Mouse (Mus musculus) left cerebral cortex, postnatal 36 days (tissue): Measurements from ENCODE around the gene Ubap2l. TPM values are rescaled to one million over a fixed set of nuclear protein-coding genes. Genes with fewer than 3 reads are reported as not detected.
A peak's percentile ranks its signal among the peaks of the same experiment; 100 is the strongest.

Source experiments
- DNase-seq, 2 experiments: peaks; one replicate each; pipeline ENCODE4 v3.0.0; 2021 to 2022; ENCODE audit warnings: low spot score in 2 of 2, mixed read lengths in 1 of 2
- intact Hi-C: fragments of 180-260 bp; cut with DNase I; formaldehyde crosslinking; loops from one replicate; pipeline ENCODE4 v1.15.1; 2025
- total RNA-seq, 2 experiments: library from RNA; stranded (reverse); gene quantifications; 2 replicates each; pipeline ENCODE4 v1.2.3; 2021

Gene Ubap2l
- total RNA-seq, 2 experiments from 2014 or later: 165 to 202 TPM

DNA sequence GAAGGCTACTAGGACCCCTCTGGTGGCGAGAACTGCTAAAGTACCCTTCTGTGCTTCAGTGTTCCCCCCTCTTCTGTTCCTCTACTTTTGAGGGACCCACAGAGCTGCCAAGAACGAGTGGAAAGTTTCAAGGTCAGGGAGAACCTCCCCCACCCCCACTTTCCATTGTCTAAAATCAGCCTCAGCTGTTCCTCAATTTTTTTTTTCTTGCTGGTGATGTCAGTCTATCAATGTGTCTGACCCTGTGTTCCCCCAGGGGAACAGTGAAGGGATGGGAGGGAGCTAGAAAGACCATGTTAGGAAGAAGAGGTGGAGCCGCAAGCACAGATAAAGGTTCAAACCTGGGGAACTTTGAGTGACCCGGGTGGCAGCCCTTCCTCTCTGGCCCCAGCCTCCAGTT is 19.9 kb upstream of the Ubap2l start, which contains the start of gene Tpm3:
Gene Tpm3 (plus strand): TSS at position 356 of the 400 bp plus-strand sequence.
- no peak for DNase-seq
- intact Hi-C loops: no loop called here

DNA sequence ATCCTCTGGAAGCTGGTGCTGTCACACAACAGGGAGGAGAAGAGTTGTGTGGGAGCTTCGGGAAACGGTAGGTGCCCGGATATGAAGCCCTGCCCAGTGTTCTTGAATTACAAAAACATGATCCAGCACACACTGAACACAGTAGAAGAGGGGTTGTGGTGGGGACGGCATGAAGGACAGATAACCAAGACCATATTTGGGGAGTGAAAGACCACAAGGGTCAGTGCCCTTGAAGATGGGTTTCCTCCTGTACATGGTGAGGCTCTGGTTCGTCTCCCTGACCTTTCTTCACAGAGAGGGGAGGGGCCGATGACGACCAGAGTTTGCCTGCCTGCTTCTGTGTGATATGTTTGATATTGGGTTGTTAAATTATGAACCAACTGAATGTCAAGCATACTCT is 17.3 kb upstream of the Ubap2l start:
- intact Hi-C loops: no loop called here
- DNase-seq: no peak

DNA sequence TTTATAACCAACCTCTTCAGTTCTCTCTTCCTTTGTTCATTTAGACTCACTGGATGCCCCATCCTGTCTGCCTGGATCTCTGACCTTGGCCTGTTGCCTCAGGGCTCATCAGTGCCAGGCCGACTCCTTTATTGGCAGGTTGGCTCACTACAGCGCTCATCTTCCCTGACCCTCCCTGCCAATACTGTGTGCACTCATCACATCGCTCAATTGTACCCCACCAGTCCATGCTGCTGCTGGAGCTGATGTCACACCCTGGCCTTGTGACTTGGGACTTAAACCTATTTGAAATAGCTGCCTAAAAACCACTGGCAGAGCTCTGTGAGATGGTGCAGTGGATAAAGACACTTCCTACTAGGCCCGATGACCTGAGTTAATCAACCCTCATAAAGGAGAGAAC is 15.4 kb upstream of the Ubap2l start:
- no peak for DNase-seq
- intact Hi-C loops: no loop called here

DNA sequence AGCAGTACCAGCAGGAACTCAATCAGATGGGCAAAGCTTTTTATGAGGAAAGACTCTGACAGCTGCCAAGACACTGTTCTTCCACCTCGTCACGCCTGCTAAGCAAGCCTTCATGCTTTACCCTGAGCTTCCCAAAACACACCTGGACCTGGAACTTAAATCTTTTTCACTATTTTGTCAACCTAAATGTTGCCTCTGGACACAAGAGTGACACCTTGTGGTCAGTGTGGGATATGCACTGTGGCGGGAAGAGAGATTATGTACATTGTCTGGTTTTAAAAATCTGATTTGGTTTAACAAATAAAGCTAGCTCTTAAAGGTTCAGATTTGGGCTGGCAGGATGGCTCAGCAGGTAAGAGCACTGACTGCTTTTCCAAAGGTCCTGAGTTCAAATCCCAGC is 13.1 kb upstream of the Ubap2l start:
- intact Hi-C loops: no loop called here
- peak; percentile 27 to 33 for DNase-seq

DNA sequence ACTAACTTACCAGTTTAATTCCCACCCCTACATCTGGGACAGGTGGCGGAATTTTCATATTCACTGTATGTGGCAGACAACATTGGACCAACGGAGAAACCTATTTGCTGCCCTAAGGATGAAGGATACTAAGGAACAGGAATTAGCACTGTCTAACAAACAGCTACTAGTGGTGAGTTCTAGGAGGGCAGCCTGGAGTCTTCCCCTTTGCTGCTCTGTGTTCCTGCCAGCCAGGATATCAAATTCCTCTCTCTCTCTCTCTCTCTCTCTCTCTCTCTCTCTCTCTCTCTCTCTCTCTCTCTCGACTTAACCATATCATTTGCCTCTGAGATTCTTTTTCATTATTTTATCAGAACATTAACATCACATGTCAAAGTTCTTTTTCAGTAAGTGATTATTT is 12.0 kb upstream of the Ubap2l start:
- DNase-seq: no peak
- intact Hi-C loops: no loop called here

DNA sequence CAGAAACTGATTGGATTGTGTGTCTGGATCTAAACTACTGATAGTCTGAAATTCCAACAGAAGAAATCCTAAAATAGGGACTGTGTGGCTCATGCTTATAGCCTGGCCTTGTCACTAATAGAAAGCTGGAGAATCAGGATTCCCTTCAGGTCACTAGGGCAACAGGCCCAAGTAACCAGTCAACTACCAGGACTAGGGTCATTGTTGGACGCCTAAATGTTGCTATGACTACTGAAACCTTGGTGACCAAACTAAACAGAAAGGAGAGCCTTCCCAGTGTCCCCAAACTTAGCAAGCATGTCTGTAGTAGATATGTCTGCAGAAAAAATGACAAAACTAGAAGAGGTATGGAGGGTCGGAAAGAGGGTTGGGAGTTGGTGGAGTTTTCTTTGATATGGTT is 10.1 kb upstream of the Ubap2l start:
- DNase-seq: no peak
- intact Hi-C loops: no loop called here

DNA sequence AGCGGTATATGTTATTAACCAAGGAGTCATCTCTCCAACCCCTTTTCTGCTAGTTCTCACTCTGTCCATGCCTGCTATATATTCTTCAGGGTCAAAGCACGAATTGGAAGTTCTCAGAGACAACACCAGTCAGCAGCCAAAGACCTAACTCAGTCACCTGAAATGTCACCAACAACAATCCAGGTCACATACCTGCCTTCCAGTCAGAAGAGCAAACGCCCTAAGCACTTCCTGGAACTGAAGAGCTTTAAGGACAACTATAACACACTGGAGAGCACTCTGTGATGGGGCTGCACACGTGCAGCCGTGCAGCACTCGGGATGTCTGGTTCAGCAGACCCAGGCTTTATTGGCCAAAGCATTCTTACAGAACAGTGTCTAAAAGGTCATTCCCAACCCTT is 9.1 kb upstream of the Ubap2l start:
- intact Hi-C loops: no loop called here
- no peak for DNase-seq

DNA sequence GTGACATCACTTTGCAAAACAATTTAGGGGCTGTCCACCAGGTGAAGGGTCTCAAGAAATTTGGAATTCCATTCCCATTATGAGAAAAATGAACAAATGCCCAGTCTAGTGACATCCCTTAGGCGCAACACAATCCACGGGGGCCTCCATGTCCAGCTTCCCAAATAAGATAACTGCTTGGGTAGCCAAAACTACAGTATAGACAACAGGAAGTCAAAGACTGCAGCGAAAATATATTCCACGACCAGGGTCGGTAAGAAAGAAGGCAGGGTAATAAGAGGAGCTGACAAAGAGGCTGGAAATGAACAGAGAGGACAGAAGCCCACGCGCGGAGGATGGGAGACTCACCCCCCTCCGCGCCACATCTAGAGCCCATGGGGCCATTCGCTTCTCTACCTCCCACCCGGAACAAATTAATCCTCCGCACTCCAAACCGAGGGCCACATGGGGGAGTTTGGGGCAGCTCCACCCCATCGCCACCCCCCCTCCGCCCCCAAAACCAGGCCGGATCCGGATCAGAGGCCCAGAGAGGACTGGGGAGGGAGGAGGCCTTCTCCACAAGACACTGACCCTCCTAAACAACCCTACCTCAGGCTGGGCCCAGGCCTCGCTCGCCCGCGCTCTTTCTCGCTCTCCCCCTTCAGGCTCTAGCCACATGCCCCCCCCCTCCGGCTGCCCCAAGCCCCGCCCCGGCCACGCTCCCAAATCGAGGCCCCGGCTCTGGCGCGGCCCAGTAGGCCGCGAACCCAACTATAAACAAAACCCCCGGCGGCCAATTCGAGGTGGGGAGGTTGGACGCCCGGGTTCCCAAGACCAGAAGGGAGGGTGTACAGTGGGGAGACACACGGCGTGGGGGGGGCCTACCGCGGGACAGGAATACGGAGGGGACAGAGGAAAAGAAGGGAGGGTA is 732 bp downstream of the Ubap2l start, which contains the start of gene 4933434E20Rik:
Gene 4933434E20Rik (plus strand): TSS at position 196 of the 910 bp plus-strand sequence.
- peak in 1 of 2 experiments; percentile 59 for DNase-seq
- intact Hi-C loops: loop anchor here (2.0 to 10.0 kb wide), 3 partner anchors 27 to 277 kb away; partner anchors contain the start of genes Atp8b2 and Ube2q1

DNA sequence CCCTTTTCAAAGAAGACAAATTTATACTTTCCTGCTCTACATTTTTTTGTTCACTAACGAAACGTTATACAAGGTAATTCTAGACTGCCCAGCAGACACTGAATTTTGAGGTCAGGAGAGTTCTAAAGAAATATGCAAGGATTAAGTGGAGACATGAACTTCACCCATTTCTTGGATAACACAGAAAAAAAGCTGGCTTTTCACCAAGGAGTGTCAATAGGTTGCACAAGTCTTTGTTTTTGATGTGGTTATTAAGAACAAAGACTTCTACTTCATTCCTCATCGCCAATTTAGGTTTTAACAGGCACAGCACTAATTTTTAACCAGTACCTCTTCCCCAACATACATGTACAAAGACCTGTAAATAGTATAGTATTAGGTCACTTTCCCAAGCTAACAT is 2.7 kb downstream of the Ubap2l start:
- intact Hi-C loops: loop anchor here (5.0 to 10.0 kb wide), 2 partner anchors 87 to 275 kb away; partner anchors contain the start of genes Atp8b2 and Ube2q1
- no peak for DNase-seq

DNA sequence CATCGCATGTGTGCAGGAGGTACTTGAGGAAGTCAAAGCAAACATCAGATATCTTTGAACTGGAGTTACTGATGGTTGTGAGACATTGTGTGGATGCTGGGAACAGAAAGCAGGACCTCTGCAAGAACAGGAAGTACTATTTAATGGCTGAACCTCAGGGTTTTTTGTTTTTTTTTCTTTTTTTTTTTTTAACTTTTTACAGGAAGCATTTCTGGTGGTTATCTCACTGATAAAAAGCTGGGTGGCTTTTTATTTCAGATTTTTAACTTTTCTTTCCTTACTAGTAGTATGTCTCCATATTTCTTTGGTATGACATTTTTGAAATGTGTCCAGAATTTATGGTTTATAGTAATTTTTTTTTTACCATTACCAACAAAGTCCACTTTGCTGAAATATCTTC is 16.2 kb downstream of the Ubap2l start:
- no peak for DNase-seq
- intact Hi-C loops: no loop called here

DNA sequence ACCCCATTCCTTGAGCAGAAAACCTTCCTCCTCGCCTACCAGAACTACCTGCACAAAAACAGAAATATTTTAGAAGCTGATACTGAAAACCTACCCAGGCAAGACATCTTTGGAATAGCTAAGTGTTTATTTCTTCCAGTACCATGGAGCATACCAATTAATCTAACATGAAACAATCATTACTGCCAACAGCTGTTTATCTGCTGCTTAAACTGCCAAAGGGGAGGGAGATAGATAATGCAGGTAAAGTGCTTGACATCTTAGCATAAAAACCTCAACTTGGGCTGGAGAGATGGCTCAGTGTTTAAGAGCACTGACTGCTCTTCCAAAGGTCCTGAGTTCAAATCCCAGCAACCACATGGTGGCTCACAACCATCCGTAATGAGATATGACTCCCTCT is 17.8 kb downstream of the Ubap2l start:
- DNase-seq: no peak
- intact Hi-C loops: no loop called here

DNA sequence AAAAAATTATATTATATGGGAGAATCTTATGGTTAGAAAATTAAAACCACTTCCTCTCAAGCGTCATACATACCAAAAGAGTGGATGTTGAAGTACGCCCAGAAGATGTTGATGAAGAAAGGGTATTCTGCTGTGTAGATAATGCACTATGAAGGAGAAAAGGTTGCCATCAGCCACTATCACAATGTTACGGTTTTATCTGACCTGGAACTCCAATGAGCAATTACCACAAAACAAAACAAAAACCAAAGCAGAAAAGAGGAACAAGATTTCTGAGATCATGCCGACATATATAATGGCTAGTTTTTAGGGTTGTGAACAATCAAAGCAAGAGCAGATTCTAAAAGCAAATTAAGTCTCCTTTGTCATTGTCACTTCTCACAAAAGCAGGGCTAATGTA is 35.8 kb downstream of the Ubap2l start:
- intact Hi-C loops: no loop called here
- DNase-seq: no peak

DNA sequence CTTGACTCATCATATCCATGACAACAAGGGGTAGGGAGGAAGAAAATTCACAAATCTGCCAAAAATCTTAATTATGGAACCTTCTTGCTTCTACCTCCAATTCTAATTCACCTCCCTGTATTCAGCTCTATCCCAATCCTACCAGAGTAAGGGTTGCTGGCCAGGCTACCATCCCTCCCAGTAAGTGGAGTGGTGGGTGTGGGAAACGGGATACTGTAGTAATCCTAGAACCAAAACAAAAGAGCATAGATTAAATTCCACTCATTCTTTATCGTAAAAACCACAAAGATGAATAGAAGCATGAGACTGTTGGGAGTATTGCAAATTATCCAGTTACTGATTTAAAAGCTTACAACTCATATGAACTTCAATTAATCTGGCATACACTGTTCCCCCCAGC is 42.1 kb downstream of the Ubap2l start:
- no peak for DNase-seq
- intact Hi-C loops: no loop called here

DNA sequence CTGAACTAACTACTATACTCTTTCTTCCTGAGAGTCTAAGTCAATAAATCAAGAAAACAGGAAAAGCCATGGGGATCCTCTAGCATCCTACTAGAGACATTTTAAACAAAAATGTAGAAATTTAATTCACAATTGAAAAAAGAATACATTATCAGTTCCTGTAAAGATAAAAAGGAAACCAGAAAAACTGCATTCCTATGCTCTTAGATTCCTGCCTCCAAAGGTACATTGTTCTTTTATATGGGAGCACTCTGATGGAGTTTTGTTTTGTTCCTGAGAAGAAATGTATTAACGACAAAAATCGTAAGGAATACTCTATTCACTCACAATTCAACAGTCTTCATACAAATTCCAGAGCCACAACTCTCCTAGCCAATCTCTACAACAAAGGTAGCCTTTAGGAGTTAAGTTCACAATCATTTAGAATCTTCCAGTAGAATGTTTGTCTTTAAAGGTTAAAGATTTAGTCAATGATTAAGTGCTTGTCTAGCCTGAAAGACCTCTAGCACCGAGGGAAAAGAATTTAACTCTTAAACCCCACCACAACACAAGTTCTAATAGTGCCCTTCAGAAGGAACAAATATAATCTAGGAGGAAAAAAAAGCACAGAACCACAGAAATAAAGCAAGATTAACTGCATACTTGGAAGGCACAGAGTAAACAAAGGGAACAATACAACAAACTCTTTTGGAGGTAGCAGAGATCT is 48.2 kb downstream of the Ubap2l start:
- DNase-seq: no peak
- intact Hi-C loops: no loop called here

DNA sequence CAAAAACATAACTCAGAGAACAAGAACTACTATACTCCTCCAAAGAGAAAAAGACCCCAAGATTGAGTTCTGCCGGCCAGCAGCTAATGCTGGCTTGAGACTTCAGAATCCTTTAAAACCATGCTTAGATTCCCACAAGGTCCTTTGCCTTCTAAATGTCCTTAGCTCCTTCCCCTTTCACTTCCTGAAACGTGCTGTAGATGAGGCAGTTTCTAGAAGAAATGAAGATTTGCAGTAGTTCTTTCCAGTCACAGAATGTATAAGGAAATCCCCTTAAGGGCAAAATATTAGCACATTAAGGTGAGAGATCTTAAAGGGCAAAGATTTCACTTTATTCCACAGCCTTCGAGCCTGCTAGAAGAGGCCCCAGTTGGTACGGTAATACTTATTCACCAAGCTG is 52.6 kb downstream of the Ubap2l start:
- intact Hi-C loops: loop anchor here (5.0 kb wide), 1 partner anchor 38 kb away; the partner anchor contains the start of gene Atp8b2
- DNase-seq: no peak

DNA sequence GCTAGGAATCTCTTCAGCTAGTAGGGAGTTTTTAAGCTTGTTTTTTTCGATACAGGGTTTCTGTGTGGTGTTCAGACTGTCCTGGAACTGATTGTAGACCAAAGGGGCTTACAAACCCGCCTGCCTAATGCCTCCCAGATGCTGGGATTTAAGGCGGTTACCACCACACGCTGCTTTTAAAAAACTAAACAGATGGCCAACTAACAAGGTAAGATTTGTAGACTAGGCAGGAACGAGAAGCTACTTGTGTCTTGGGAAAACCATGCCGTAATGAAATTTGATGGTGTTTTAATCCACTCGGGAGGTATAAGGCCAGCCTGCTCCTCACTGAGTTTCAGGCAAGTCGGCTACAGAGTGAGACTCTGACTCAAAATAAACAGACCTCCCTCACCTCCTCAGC is 53.3 kb downstream of the Ubap2l start:
- intact Hi-C loops: loop anchor here (5.0 kb wide), 1 partner anchor 37 kb away; the partner anchor contains the start of gene Atp8b2
- peak in 1 of 2 experiments; percentile 19 for DNase-seq

DNA sequence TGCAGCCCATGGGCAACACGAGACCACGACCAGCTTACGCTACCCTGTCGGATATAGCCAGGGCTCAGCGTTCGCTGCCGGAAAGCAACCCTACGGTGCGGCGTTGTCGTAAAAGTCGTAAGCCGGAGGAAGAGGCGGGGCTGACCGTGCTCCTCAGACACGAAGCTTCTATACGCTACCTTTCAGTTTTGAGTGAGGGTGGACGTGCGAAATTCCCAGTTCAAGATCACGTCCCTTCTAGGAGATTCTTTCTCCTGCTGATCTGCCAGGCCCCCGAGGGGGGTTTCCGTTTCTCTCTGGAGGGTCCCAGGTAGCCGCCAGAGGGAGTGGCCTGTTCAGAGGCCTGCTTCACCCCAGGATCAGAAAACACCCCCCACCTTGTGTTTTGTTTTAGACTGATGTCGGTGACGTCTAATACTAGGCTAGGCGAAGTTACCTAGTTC is 53.8 kb downstream of the Ubap2l start, which contains the start of gene Hax1:
Gene Hax1 (minus strand): TSS at position 169 of the 443 bp plus-strand sequence.
- intact Hi-C loops: loop anchor here (5.0 kb wide), 1 partner anchor 36 kb away; the partner anchor contains the start of gene Atp8b2
- peak; percentile 93 to 95 for DNase-seq

DNA sequence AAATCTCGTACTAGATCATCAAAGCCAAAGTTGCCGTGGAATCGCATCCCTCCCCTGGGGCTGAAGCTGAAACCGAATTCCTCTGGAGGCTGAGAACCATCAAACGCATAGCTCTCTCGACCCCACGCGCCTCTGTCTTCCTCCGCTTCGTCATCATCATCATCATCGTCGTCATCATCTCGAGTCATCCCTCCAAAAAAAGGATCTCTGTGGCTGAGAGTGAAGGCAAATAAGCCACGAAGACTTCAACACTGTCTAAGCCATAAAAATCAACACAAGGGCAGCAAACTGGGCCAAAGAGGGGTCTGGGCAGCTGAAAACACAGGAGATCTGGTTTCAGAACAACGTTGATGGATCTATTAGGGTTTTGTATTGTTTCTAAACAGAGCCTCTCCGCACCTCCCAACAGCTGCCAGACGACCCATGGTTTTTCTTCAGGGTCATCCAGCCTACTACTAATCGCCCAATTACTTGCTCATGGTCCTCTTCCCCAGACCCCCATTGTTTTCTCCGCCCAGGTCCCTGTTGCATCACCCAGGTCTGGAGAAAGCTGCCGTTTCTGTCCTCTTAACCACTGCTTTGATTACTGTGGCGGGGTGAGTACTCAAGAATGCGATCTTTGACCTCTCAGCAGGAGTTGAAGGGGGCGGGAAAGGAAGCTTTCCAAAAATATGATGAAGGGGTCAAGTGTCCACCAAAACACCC is 54.5 kb downstream of the Ubap2l start:
- DNase-seq: peak; percentile 29 to 33
- intact Hi-C loops: loop anchor here (5.0 kb wide), 1 partner anchor 36 kb away; the partner anchor contains the start of gene Atp8b2

DNA sequence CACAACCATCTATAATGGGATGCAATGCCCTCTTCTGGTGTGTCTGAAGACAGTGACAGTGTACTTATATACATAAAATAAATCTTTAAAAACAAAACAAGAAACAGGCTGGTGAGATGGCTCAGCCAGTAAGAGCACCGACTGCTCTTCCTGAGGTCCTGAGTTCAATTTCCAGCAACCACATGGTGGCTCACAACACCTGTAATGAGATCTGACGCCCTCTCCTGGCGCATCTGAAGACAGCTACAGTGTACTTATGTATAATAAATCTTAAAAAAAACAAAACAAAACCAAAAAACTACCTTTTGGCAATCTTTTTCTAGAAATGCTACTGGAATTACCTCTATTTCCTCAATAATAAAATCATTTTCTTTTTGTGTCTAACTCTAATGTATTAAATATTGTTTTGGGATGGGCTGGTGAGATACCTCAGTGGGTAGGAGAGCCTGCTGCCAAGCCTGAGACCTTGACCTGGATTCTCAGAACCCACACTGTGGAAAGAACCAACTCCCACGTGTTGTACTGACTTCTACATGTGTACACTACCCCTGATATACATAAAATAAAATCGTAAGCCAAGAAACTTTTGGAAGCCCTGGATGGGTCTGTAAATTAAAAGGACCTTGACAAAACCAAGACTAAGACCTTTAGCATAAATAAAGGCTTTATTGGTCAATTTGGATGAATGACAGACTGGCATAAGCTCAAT is 57.5 kb downstream of the Ubap2l start:
- intact Hi-C loops: loop anchor here (5.0 kb wide), 1 partner anchor 33 kb away; the partner anchor contains the start of gene Atp8b2
- DNase-seq: no peak
